Mouse (Mus musculus): ENCODE measurements around the gene Hoxa10. TPM values are rescaled to one million over a fixed set of nuclear protein-coding genes. Genes with fewer than 3 reads are reported as not detected.

Hoxa10 gene
- total RNA-seq, 2 experiments from 2014 or later: 0.11 TPM; not detected in 1

DNA sequence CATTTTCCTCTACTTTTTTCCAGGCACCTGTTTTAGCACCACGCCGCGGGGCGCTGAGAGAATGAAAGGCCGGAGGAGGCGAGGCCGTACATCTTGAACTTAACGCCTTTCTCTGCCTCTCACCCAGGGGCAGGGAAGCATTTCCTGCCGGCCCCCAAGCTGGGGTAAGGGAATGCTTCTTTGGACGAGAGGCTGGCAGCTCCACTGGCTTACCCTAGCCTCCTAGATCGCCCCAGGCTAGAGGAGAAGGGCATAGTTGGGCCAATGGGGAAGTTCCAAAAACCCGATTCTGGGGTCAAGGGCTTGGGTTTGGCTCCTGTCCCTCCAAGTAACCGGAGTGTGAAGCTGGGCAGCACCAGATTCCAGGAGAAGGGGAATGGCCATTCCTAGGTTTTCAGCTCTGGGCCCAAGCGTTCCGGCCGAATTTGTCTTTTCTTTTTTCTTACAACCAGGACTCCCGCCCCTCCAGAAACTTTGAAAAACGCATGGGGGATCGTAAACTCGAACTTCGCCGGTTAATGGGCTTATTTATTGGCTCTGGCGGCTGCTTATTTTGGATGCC is 7.6 kb downstream of the Hoxa10 start:
- ATAC-seq (ENCODE audit: poor library complexity, severe bottlenecking): no peak

DNA sequence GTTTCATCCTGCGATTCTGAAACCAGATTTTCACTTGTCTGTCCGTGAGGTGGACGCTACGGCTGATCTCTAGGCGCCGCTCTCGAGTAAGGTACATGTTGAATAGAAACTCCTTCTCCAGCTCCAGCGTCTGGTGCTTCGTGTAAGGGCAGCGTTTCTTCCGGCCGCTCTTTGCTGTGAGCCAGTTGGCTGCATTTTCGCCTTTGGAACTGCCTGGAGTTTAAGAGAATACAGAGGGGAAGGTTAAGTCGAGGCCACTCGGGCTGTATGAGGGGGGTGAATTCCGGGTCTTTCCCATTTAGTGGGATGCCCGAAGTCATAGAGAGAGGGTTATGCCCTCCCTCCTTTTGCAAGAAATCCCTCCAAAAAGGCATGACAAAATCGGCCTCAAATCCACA is 8.1 kb downstream of the Hoxa10 start:
- no peak for ATAC-seq (ENCODE audit: poor library complexity, severe bottlenecking)

GRCm38 (mm10) chr6:52231885-52232567 is 8.6 kb downstream of the Hoxa10 start:
- ATAC-seq (ENCODE audit: poor library complexity, severe bottlenecking): no peak

GRCm38 (mm10) chr6:52230516-52231165 is 10.0 kb downstream of the Hoxa10 start, which contains the start of gene Hoxa9:
Gene Hoxa9 (minus strand): TSS chr6:52231089.
- no peak for ATAC-seq (ENCODE audit: poor library complexity, severe bottlenecking)

DNA sequence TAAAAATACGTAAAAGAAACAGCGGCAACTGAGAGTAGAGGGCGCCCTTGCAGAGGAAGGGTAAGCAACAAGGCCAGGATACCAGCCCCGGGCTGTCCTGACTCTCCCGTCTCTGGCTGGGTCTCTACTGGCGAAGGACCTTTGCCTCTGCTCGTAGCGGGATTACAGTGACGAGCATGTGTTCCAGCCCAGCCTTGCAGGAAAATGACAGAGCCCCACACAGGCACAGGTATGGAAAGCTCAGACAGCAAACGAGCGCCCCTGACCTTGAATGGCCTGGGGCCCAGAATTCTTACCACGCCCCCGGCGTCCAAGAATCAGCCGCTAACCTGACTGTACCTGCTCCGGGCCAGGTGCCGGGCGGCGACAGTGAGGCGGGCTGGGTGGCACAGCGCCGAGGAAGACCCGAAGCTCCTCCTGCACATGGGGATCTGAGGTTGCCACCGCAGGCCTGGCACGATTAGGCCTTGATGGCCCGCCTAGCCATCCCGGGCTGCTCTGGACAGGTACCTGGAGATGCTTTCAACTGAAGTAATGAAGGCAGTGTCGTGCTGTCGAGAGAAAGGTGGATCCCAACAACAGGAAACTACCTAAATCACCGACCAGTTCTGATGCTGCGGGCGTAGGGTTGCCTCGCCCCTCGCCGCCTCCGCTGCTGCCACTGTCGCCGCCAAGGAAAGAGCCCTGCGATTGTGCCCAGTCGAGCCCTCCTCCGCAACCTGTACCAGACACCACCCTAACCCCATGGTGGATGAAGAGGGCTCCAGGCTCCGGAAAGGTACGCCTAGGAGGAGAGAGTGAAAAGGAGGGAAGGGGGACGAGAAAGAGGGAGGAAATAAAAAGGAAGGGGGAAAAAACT is 10.9 kb downstream of the Hoxa10 start:
- no peak for ATAC-seq (ENCODE audit: poor library complexity, severe bottlenecking)

DNA sequence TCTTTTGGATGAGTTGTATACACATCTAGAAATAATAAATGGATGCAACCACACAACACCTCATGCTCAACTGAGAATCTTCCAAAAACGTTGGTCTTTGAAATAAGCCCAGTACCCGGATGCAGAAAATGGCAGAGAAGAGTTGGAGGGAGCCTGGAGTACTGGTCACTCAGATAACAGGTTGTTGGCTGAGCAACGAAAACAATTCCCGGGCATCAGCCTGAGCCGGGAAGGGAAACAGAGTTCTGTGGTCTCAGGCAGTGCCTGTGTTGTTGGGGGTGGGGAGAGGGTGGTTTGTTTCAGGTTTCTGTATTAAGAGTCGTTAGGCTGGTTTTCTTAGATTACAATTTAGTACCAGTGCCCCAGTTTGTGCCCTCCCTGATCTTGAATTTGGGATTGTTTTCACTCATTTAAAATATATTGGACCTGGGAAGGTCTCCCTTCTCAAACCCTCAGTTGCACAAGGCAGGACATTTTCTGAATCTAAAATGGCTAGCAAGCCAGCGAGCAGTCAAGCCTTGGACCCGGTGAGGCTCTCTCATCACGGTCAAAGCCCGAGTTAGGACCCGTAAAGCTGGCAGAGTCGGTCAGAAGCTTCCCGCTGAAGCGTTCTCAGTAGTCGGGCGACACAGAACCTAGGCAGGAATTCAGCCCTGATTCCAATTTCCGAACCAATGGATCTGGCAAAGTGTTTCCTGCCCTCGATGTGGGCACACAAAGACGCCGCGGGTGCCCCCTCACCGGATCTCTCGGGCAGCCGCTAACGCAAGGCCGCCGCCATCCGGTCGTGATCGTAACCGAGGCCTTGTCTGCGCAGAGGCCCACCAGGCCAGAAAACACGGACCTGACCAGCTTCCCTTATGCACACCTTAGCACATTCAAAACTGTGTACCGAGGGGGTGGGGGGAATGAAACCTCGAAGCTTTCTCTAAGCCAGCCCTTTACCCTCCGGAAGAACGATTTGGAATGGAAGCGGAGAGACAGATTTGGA is 11.9 kb downstream of the Hoxa10 start:
- ATAC-seq (ENCODE audit: poor library complexity, severe bottlenecking): 0 out of 2 replicates have a peak, but pooled peaks have one; percentile 17

- ATAC-seq (ENCODE audit: poor library complexity, severe bottlenecking): no peak
Observed at GRCm38 (mm10) chr6:52227470-52228222, 13.0 kb downstream of the Hoxa10 start.

- no peak for ATAC-seq (ENCODE audit: poor library complexity, severe bottlenecking)
Observed at GRCm38 (mm10) chr6:52226569-52227257, 13.9 kb downstream of the Hoxa10 start.

DNA sequence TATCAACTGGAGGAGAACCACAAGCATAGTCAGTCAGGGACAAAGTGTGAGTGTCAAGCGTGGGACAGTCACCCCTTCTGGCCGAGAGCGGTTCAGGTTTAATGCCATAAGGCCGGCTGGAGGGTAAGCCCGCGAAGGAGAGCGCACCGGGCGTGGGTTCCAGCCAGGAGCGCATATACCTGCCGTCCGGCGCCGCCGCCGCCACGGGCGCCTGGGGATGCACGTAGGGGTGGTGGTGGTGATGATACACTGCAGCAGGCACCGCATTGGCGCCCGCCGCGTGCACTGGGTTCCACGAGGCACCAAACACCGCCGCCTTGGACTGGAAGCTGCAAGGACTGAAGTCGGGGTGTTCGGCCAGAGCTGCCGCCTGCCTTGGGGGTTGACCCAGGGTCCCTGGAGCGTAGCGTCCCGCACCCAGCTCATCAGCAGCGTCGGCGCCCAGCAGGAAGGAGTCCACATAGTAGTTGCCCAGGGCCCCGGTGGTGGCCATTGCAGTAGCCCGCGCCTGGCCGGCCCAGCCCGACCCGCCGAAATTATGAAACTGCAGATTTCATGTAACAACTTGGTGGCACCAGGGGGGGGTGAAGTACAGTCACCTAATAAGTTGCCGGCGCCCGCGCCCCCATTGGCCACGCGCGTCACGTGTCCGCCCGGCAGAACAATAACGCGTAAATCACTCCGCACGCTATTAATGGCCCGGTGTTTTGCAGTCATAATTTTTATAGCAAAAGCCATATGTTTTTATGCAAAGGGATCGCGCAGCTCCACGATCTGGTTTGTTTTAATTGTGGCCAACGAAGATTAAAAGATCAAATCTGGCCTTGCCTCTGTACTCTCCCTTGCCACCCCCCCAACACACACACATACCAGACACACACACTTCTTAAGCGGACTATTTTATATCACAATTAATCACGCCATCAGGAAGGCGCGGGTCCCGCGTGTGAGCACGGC is 14.8 kb downstream of the Hoxa10 start:
- ATAC-seq (ENCODE audit: poor library complexity, severe bottlenecking): peak; percentile 23

- ATAC-seq (ENCODE audit: poor library complexity, severe bottlenecking): no peak
Observed at GRCm38 (mm10) chr6:52224895-52225611, 15.6 kb downstream of the Hoxa10 start.

DNA sequence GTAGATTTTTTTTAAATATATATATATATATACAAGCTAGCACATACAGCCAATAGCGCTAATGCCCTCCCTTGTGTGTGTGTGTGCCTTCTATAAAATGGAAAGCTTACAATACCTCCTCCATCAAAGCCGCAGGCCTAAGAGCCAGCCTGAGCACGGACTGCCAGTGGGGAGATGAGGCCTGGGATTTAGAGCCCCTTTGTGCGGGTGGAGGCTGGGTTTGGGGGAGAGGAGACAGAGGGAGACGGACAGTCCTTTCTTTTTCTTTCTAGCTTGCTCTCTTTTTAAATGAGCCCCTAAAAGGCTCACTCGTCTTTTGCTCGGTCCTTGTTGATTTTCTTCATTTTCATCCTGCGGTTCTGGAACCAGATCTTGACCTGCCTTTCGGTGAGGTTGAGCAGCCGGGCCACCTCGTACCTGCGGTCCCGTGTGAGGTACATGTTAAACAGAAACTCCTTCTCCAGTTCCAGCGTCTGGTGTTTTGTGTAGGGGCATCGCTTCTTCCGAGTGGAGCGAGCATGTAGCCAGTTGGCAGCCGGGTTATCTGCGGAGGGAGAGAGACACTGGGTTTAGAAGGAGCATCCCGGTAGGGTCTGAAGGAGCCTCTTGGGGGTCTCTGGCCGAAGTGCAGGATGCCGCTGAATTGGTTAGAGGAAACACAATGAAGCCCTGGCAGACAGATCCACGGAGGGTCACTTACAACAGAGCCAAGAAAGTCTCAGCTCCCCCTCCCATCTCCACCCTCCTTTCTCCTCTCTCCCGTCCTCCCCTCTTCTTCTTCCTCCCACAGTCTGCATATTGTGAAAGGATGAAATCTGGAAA is 16.5 kb downstream of the Hoxa10 start:
- no peak for ATAC-seq (ENCODE audit: poor library complexity, severe bottlenecking)

GRCm38 (mm10) chr6:52222729-52223128 is 17.9 kb downstream of the Hoxa10 start:
- no peak for ATAC-seq (ENCODE audit: poor library complexity, severe bottlenecking)

DNA sequence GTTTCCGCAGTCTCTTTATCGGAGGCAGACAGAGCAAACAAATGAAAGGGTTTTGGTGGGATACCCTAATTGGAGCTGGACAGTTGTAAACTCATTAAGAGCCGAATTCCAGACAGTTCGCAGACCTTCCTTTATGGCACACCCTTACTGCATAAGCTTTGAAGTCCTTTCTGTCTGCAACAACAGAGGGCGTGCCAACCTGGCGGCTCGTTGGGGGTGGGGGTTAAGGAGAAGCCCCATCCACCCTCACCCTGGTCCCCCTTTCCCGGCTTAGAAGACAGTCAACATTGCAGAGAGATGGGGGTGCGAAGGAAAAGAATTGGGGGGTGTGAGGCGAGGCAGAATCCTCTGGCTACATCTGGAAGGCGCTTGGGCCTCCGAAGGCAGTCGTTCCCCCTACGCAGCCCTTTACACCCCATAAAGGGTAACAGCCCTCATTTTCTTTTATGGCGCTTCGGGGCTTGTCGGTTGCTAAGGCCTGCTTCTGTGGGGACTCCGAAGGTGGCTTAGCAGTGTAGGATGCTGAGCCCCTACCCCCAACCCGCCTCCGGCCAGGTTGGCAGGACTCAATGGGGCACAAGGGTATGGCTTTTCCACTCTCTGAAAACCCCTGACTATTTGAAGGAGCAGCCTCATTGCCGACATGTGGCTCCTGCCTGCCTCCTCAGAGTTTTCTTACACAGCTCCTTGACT is 18.5 kb downstream of the Hoxa10 start:
- no peak for ATAC-seq (ENCODE audit: poor library complexity, severe bottlenecking)

DNA sequence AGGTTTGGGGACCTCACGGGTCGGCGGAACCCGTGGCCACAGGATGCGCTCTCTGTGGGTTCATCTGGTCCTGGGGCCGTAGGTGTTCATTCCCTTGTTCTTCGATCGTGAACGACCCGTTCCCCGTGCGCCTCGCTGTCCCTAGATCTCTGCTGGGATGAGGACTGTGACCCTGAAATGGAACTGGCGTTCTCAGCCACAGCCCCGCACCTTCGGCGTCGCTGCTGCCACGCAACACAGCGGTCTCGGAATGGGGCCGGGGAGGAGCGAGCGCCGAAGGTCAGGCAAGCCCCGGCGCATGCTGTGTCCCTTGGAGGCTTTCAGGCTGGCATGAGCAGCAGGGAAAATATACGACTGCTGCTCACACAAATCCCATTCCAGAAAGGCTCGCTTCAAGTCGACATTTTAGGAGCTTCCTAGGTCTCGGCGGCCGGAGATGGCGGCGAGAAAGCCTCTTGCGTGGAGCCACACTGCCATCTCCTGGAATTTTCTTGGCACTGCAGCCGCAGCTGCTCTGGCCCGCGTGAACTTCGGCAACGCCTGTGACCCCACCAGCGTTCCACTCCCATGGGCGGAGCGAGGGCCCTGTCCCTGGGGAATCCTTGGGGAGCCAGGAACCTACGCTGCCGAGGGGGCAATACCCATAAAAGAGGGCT is 19.2 kb downstream of the Hoxa10 start, which contains the start of gene Hoxa7:
Gene Hoxa7 (minus strand): TSS at position 518 of the 656 bp plus-strand sequence.
- peak; percentile 82 for ATAC-seq (ENCODE audit: poor library complexity, severe bottlenecking)

- no peak for ATAC-seq (ENCODE audit: poor library complexity, severe bottlenecking)
Observed at GRCm38 (mm10) chr6:52220865-52221310, 19.8 kb downstream of the Hoxa10 start.

All from megakaryocyte, adult 5-6 weeks (primary cell).